Mouse (Mus musculus): ENCODE data around the gene Arid4a. TPM values are rescaled to one million over a fixed set of nuclear protein-coding genes. Genes with fewer than 3 reads are reported as not detected.

Gene Arid4a
- total RNA-seq, 2 experiments from 2014 or later: 32.4 to 34.5 TPM

- intact Hi-C loops (cut with DNase I): no loop called here
- DNase-seq (ENCODE audit: low spot score in 2 of 2): no peak
These were observed 107.5 kb downstream of the Arid4a start for GRCm38 (mm10) chr12:71123286-71123685.

DNA sequence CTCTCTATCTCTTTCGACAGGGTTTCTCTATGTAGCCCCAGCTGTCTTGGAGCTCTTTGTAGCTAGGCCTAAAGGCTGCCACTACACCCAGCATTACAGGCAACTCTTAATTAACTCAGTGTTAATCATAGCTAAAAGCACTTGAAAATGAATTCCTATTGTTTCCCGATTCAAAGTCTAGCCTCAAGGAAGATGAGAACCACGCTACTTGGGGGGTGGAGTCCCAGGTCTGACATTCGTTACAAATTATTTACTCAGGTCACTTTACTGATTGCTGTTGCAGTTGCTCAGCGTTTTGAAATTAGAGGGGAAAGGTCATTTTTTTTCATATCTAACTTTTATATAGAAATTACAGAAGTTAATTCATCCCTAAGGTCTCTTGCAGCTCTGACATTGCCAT is 119.8 kb downstream of the Arid4a start:
- intact Hi-C loops (cut with DNase I): no loop called here

GRCm38 (mm10) chr12:71136130-71136973 is 120.6 kb downstream of the Arid4a start, which contains the start of the genes Timm9 and 2700049A03Rik:
TSS of gene Timm9 (minus strand) at chr12:71136684.
TSS of gene 2700049A03Rik (plus strand) at chr12:71136848.
- intact Hi-C loops (cut with DNase I): no loop called here
- peak; percentile 65 to 75 for DNase-seq (ENCODE audit: low spot score in 2 of 2)

More for the DNA sequence above, 119.8 kb downstream of the Arid4a start:
- DNase-seq (ENCODE audit: low spot score in 2 of 2): no peak

- peak; percentile 76 to 81 for DNase-seq (ENCODE audit: low spot score in 2 of 2)
- intact Hi-C loops (cut with DNase I): no loop called here
These were observed 121.2 kb downstream of the Arid4a start for GRCm38 (mm10) chr12:71136974-71137491.

DNA sequence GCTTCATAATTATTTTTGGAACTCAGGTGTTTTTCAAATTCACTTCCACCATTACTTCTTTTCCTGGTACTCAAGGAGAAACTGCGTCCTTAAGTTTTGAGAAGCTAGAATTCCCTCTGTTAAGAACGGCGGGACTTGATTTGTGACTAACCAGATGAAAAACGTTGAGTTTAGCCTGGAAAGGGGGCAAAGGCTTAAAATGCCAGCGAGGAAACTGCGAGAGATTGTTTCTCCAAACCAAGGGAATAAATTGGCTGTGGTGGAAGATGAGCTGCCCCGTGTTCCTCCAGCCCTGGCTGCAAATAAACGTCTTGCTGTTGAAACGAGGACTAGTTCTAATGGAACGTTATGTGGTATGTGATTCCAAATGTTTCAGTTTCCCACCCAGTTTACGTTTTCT is 121.9 kb downstream of the Arid4a start:
- DNase-seq (ENCODE audit: low spot score in 2 of 2): no peak
- intact Hi-C loops (cut with DNase I): no loop called here

GRCm38 (mm10) chr12:71139258-71139828 is 123.6 kb downstream of the Arid4a start:
- DNase-seq (ENCODE audit: low spot score in 2 of 2): no peak
- intact Hi-C loops (cut with DNase I): no loop called here

DNA sequence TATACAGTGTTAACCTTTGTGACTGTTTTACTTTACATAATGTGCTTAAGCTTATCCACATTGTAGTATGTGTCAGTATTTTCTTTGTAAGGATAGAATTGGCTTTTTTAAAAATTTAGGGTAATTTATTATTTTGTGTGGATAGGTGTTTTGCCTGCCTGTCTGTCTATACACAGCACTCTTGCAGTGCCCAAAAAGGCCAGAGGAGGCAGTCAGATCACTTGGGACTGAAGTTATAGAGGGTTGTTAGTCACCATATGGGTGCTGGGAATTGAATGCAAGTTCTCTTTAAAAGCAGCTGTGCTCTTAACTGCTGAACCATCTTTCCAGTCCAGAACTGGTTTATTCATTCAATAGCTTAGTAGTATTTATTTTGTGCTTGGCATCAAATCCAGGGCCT is 125.4 kb downstream of the Arid4a start:
- no peak for DNase-seq (ENCODE audit: low spot score in 2 of 2)
- intact Hi-C loops (cut with DNase I): no loop called here

DNA sequence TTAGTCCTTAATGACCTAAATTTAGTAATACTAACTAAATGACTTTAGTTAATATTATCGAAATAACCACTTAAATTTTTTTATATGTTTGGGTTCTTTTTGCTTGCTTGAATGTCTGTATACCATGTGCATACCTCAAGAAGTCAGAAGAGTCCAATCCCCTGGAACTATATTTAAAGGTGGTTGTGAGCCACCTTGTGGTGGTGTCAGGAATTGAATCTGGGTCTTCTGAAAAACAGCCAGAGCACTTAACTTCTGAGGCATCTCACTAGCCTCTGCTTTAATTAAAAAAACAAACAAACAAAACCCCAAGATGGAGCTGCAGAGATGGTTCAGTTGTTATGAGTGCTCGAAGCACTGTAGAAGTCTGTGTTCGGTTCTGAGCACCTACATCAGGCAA is 131.9 kb downstream of the Arid4a start:
- peak; percentile 41 to 61 for DNase-seq (ENCODE audit: low spot score in 2 of 2)
- intact Hi-C loops (cut with DNase I): no loop called here

Other genes with a start within 250 kb of the Arid4a start
- 10 to 100 TPM; 20.8 to 28.5 TPM for gene Frmd6, start 190.5 kb upstream of the Arid4a start, total RNA-seq (2021)
- 100 to 1,000 TPM; 174 to 177 TPM for gene Actr10, start 78.1 kb upstream of the Arid4a start, total RNA-seq (2021)
- gene Psma3, start 41.4 kb upstream of the Arid4a start, total RNA-seq (2021): 100 to 1,000 TPM; 206 to 223 TPM
- not detected for gene Tomm20l, start 95.4 kb downstream of the Arid4a start, total RNA-seq (2021)
- gene Timm9, start 120.7 kb downstream of the Arid4a start, total RNA-seq (2021): 10 to 100 TPM; 65.4 to 68.9 TPM
- 1 to 10 TPM; 5.0 to 5.6 TPM for gene 2700049A03Rik, start 120.9 kb downstream of the Arid4a start, total RNA-seq (2021)